Mouse (Mus musculus): ENCODE data around the gene Ror1.

DNA sequence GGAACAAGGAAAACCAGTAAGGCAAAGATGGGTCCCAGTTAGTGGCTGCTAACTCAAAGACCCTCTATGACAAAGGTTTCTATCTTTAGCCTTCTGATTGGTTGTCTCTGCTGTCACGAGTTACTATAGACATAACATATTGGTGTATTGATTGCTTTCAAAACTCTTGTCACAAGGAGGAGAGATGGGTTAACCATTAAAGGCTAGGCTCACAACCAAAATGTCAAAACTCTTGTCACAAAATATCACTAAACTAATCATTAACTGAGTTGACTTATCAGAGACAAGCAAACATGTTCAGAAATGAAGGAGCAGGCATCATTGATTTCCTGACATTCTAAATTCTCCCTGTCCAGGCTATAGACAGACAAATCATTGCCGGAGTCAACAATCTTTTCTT is 135.4 kb downstream of the Ror1 start:
- TF ChIP-seq CTCF (IDR thresholded peaks at IDR 0.05; ENCODE audit: low read depth, low read length) (no peak), EP300 (IDR thresholded peaks at IDR 0.05; ENCODE audit: insufficient read depth, low read depth, low read length) (no peak), POLR2A (IDR thresholded peaks at IDR 0.05; ENCODE audit: insufficient read depth, low read length) (no peak)
